Mouse (Mus musculus) forebrain, embryonic 11.5 days (tissue): Measurements from ENCODE around the gene Arpc4. TPM values are rescaled to one million over a fixed set of nuclear protein-coding genes. Genes with fewer than 3 reads are reported as not detected.

Experiments
- ATAC-seq: fragments of 200-750 bp; cut with Nextera tagmentation; replicated peaks from 2 replicates; pipeline ENCODE4 v1.8.0; 2017; ENCODE audit warnings: moderate TSS enrichment; ENCODE audit not compliant: low FRiP score
- DNase-seq: peaks from one replicate; pipeline ENCODE4 v3.0.0-alpha.2; 2017; ENCODE audit warnings: low spot score
- H3K27ac ChIP-seq: fragments of 300-500 bp; sonication (generic); 2 replicates; pipeline ENCODE4 v1.5.1; 2014; ENCODE audit warnings: low read depth, low read length
- H3K27me3 ChIP-seq: fragments of 300-500 bp; sonication (generic); 2 replicates; pipeline ENCODE4 v1.6.1; 2014; ENCODE audit warnings: mild to moderate bottlenecking, low read length, mixed read lengths; ENCODE audit not compliant: control insufficient read depth, insufficient read depth
- H3K36me3 ChIP-seq: fragments of 300-500 bp; sonication (generic); 2 replicates; pipeline ENCODE4 v1.6.1; 2014; ENCODE audit warnings: mild to moderate bottlenecking, low read length, moderate library complexity, mixed read lengths; ENCODE audit not compliant: control insufficient read depth, insufficient read depth
- H3K4me1 ChIP-seq: fragments of 300-500 bp; sonication (generic); replicated peaks from 2 replicates; pipeline ENCODE4 v1.6.1; 2014; ENCODE audit warnings: low read length, mixed read lengths; ENCODE audit not compliant: control insufficient read depth, insufficient read depth
- H3K4me2 ChIP-seq: fragments of 300-500 bp; sonication (generic); 2 replicates; pipeline ENCODE4 v1.6.1; 2014; ENCODE audit warnings: low read depth, mild to moderate bottlenecking, low read length, moderate library complexity, mixed read lengths; ENCODE audit not compliant: severe bottlenecking
- H3K4me3 ChIP-seq: fragments of 300-500 bp; sonication (generic); 2 replicates; pipeline ENCODE4 v1.5.1; 2014; ENCODE audit warnings: low read depth, low read length
- H3K9ac ChIP-seq: fragments of 300-500 bp; sonication (generic); 2 replicates; pipeline ENCODE4 v1.6.1; 2014; ENCODE audit warnings: low read length
- H3K9me3 ChIP-seq: fragments of 300-500 bp; sonication (generic); 2 replicates; pipeline ENCODE4 v1.6.1; 2016; ENCODE audit warnings: low read length, mixed read lengths; ENCODE audit not compliant: control insufficient read depth
- WGBS: fragments of 180-500 bp; shearing (Covaris S2); extraction: QIAGEN DNeasy Blood & Tissue Kit; methylation state at CpG from one replicate; pipeline ENCODE4 v1.1.7; 2014; 5-methylcytosine and 5-hydroxymethylcytosine counted together
- polyA plus RNA-seq: library from polyadenylated mRNA; unstranded; fragments of >200 nt; fragmentation: Nextera tagmentation; extraction: Ambion mirVana; gene quantifications from 2 replicates; pipeline ENCODE4 v1.2.1, GENCODE M21; 2014

Gene Arpc4
- polyA plus RNA-seq, 1 experiment from 2014 or later = 180 TPM

DNA sequence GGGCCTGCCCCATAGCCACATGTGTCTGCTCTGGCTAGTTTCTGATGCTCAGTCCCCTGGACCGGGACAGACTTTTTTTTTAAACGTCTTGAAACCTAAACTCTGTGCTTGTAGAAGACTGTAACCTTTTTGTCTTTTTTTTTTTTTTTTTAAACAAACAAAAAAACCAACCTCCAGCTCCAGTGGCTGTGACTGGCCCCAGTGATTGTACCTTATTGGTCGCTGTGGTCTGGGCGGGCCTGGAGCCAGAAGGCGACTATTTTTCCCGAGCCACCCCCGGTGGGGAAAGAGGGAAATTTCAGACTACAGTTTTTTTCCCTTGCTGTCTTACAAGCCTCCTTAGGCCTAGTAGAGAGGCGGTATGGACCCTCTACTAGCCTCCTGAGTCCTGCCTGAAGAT is 11.0 kb downstream of the Arpc4 start, which contains the start of gene Ttll3:
Ttll3 (plus strand) TSS at position 301 of the 400 bp plus-strand sequence.
- Histone ChIP-seq H3K9me3 (no peaks in the 10 kb centered on the region), H3K9ac (no peak within 1 kb of the TSS), H3K27ac (no peak within 1 kb of the TSS), H3K4me1 (peaks cover 2% of the 10 kb centered on the region; the same call in 1 of the 2 replicates), H3K27me3 (no peaks in the 10 kb centered on the region), H3K36me3 (peaks cover 11% of the 10 kb centered on the region; the same call in 1 of the 2 replicates), H3K4me3 (no peak within 1 kb of the TSS), H3K4me2 (no peak within 1 kb of the TSS)
- 84% methylated on average over 8 of the region's 8 CpGs for WGBS
- DNase-seq (no peak), ATAC-seq (no peak)

- no peak overlapping the region for H3K4me3 ChIP-seq
- 96% methylated on average over 3 of the region's 3 CpGs for WGBS
- no peak overlapping the region for H3K27ac ChIP-seq
- H3K27me3 ChIP-seq = no peaks in the 10 kb centered on the region
- no peak for ATAC-seq
- no peaks in the 10 kb centered on the region for H3K9me3 ChIP-seq
- H3K4me1 ChIP-seq = peaks cover 2% of the 10 kb centered on the region; the same call in 1 of the 2 replicates
- no peak overlapping the region for H3K9ac ChIP-seq
- H3K36me3 ChIP-seq = peaks cover 3% of the 10 kb centered on the region; the same call in 1 of the 2 replicates
- H3K4me2 ChIP-seq = no peak overlapping the region
- DNase-seq = no peak
These were observed 12.8 kb downstream of the Arpc4 start for GRCm38 (mm10) chr6:113390715-113391114.

- WGBS = 30% methylated on average over 10 of the region's 10 CpGs
- H3K4me3 ChIP-seq = peak overlapping the region; percentile 35
These were observed 14.1 kb downstream of the Arpc4 start for GRCm38 (mm10) chr6:113392015-113392386.

DNA sequence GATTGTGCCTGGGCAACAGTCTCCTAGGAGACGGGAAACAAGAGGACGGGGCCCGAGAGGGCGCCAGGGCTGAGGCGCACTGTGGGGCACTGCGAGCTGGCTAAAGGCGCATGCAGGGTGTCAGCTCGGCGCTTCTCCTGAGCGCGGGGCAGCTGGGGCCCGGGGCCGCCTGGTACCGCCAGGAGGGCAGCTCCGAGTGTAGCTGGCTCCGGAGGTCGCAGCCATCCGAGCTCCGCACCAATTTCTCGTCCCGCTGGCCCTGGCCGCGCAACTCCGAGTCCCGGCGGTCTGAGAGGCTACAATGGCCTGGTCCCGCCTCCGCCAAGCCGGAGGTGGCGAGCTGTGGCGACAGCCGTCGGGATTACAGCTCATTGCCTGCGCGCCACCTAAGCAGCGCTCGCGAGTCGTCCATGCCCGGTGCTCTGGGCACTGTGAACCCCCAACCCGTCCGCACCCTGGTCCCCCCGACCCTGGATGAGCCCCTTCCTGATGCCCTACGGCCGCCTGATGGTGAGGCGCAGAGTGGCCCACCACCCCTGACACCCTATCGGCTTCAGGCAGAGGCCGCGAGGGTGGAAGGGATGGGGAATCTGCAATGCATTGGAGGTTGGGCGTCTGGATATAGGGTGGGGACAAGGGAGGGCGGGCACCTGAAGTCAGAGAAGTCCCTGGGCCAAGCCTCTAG is 14.6 kb downstream of the Arpc4 start:
- WGBS = under 1% methylated on average over 51 of the region's 51 CpGs
- Histone ChIP-seq H3K4me2 (peak overlapping the region; percentile 84), H3K4me1 (peaks cover 2% of the 10 kb centered on the region; the same call in 1 of the 2 replicates), H3K27me3 (no peaks in the 10 kb centered on the region), H3K27ac (peak overlapping the region; percentile 65), H3K9me3 (no peaks in the 10 kb centered on the region), H3K4me3 (peak overlapping the region; percentile 35), H3K36me3 (no peaks in the 10 kb centered on the region; the same call in 1 of the 2 replicates), H3K9ac (peak overlapping the region; percentile 60)
- DNase-seq = peak; percentile 89
- ATAC-seq = peak; percentile 96

More at GRCm38 (mm10) chr6:113392015-113392386, 14.1 kb downstream of the Arpc4 start:
- H3K9me3 ChIP-seq = no peaks in the 10 kb centered on the region
- DNase-seq (no peak), ATAC-seq (peak; percentile 55)
- H3K27me3 ChIP-seq = no peaks in the 10 kb centered on the region
- H3K27ac ChIP-seq = peak overlapping the region; percentile 65; the same call in 1 of the 2 replicates
- peak overlapping the region; percentile 84 for H3K4me2 ChIP-seq
- peak overlapping the region; percentile 60 for H3K9ac ChIP-seq
- peaks cover 2% of the 10 kb centered on the region; the same call in 1 of the 2 replicates for H3K4me1 ChIP-seq
- H3K36me3 ChIP-seq = no peaks in the 10 kb centered on the region; the same call in 1 of the 2 replicates

GRCm38 (mm10) chr6:113393951-113394350 is 16.0 kb downstream of the Arpc4 start:
- 87% methylated on average over 6 of the region's 6 CpGs for WGBS
- H3K27ac ChIP-seq = no peak overlapping the region
- H3K27me3 ChIP-seq = no peaks in the 10 kb centered on the region
- no peak overlapping the region for H3K4me2 ChIP-seq
- no peak overlapping the region for H3K9ac ChIP-seq
- peaks cover 2% of the 10 kb centered on the region; the same call in 1 of the 2 replicates for H3K4me1 ChIP-seq
- H3K36me3 ChIP-seq = no peaks in the 10 kb centered on the region; the same call in 1 of the 2 replicates
- H3K9me3 ChIP-seq = no peaks in the 10 kb centered on the region
- H3K4me3 ChIP-seq = no peak overlapping the region
- no peak for ATAC-seq
- no peak for DNase-seq

DNA sequence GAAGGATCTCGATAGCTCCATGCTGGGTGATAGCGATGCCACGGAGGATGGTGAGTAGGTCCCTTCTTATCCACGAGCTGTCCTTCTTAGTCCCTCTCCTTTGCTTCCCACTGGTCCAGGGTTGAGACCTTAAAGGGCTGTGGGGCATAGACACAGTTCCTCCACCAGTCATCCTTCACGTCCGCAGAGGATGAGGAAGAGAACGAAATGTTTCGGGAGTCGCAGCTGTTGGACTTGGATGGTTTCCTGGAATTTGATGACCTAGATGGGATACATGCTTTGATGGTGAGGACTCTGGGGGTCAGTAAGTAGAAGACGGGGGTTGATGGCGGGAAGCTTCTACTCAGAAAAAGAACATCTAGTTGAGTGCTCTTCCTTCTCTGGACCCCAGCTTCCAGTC is 16.9 kb downstream of the Arpc4 start:
- Histone ChIP-seq H3K4me1 (peaks cover 2% of the 10 kb centered on the region; the same call in 1 of the 2 replicates), H3K9me3 (no peaks in the 10 kb centered on the region), H3K36me3 (no peaks in the 10 kb centered on the region; the same call in 1 of the 2 replicates), H3K9ac (no peak overlapping the region), H3K4me2 (no peak overlapping the region), H3K27ac (no peak overlapping the region), H3K4me3 (no peak overlapping the region), H3K27me3 (no peaks in the 10 kb centered on the region)
- DNase-seq (no peak), ATAC-seq (no peak)
- WGBS = 94% methylated on average over 11 of the region's 11 CpGs

GRCm38 (mm10) chr6:113395501-113395900 is 17.6 kb downstream of the Arpc4 start:
- no peak overlapping the region for H3K9ac ChIP-seq
- H3K27me3 ChIP-seq = no peaks in the 10 kb centered on the region
- no peak overlapping the region for H3K4me2 ChIP-seq
- ATAC-seq = no peak
- H3K36me3 ChIP-seq = no peaks in the 10 kb centered on the region
- H3K9me3 ChIP-seq = no peaks in the 10 kb centered on the region
- DNase-seq = no peak
- no peak overlapping the region for H3K27ac ChIP-seq
- WGBS = 90% methylated on average over 6 of the region's 6 CpGs
- no peak overlapping the region for H3K4me3 ChIP-seq
- peaks cover 2% of the 10 kb centered on the region; the same call in 1 of the 2 replicates for H3K4me1 ChIP-seq

DNA sequence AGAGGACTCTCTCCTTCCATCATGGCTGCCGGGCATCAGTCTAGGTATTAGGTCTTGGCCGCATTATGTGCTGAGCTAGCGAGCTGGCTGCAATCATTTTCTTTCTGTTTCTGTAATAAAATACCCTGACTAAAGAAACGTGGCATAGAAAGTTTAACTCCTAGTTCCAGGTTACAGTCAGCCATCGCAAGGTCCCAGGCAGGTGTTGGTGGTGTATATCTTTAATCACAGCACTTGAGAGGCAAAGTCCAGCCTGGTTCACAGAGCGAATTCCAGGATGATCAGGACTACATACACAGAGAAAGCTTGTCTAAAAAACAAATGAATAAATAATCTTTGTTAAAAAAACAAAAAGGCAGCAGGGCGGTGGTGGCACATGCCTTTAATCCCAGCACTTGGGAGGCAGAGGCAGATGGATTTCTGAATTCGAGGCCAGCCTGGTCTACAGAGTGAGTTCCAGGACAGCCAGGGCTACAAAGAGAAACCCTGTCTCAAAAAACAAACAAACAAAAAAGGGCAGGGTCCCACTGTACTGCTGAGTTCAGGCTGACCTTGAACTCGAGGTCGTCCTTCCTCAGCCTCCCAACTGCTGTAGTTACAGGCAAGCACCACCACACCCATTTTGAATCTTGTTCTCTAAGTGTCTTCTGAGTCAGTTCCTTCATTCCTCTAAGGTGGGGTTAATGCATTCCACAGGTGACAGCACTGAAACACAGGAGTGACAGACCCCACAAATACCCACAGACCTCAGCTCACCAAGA is 18.5 kb downstream of the Arpc4 start:
- Histone ChIP-seq H3K27me3 (no peaks in the 10 kb centered on the region), H3K4me3 (no peak overlapping the region), H3K9ac (no peak overlapping the region), H3K27ac (no peak overlapping the region), H3K4me1 (peaks cover 2% of the 10 kb centered on the region; the same call in 1 of the 2 replicates), H3K4me2 (no peak overlapping the region), H3K36me3 (no peaks in the 10 kb centered on the region), H3K9me3 (no peaks in the 10 kb centered on the region)
- ATAC-seq (no peak), DNase-seq (no peak)
- WGBS = 82% methylated on average over 10 of the region's 10 CpGs
